Mouse (Mus musculus) frontal cortex, postnatal 14 days (tissue): ENCODE measurements around the gene Aco2.
A peak's percentile ranks its signal among the peaks of the same experiment; 100 is the strongest.

Source experiments
- DNase-seq, 2 experiments: peaks; one replicate each; pipeline ENCODE4 v3.0.0; 2022; ENCODE audit warnings: low spot score in 2 of 2

The Aco2 gene

DNA sequence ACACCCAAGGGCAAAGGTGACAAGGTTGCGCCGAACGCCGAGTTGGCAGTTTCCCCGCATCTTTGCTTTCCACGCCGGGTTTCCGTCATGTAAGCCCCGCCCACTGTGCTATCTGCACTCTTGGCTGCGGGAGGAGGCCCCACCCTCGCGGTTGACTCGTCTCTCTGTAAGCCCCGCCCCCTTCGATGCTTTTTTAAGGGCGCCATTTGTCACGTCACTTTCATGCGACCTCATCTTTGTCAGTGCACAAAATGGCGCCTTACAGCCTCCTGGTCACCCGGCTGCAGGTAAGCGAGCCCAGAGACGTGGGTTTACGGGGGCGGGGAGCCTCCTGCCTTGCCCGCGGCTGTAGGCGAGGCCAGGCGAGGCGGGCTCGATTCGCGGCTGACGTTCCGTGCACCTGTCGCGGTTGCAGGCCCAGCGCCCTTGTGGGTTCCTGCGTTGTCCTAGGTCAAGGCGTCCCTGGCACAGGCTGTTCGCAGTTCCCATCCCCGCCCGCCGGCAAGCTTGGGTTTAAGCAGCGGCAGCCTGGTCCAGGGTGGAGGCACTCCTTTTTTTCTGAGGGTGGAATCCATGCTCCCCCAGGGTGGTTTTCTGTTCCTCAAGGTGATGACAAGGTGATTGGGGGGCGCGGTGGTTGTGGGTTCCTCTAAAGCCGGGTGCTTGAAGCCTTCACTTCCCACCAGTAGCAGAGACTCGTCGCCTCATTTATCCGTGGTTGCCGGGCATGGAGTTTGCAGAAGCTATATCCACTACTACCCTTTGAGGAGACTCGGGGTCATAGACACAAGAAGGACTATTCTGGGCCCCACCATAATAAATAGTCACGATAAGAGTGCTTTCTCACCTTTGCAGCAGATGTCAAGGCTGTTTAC, at the start of gene Aco2:
Gene Aco2, plus strand, starts transcription at position 48 of the 875 bp plus-strand sequence.
- DNase-seq, result peak; percentile 99 to 100

DNA sequence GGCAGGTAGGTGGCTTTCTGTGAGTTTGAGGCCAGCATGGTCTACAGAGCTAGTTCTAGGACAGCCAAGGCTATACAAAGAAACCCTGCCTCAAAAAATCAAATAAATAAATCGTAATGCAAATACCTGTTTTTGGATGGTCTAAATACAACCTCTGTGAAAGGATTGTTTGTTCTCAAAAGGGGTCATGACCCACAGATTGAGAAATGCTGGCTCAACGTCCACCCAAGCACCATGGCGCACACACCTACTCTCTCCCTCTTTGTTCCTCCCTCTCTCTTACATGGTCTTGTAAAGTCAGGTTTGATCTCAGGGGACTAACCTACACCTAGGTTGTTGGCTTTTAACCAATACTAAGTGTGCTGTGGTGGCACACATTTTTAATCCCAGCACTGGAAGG, 49.5 kb upstream of the Aco2 start:
- DNase-seq, result no peak

DNA sequence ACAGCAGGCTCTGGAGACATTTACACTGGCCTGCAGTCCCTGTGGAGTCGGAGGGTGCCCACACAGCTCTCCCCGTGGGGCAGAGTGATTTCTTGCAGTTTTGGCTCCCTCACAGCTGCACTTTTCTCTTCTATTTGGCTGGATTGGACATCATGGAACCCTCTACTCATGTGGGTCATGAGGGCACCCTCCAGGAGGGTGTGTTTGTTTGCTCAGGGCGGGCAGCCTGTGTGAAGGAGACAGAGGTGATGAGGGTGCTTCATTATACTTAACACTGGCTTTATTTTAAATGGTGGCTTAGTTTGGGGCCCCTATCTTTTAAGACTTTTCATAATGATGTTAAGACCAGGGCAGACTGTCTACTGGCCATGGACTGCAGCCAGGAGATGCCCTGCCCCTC, 47.3 kb upstream of the Aco2 start:
- no peak for DNase-seq

DNA sequence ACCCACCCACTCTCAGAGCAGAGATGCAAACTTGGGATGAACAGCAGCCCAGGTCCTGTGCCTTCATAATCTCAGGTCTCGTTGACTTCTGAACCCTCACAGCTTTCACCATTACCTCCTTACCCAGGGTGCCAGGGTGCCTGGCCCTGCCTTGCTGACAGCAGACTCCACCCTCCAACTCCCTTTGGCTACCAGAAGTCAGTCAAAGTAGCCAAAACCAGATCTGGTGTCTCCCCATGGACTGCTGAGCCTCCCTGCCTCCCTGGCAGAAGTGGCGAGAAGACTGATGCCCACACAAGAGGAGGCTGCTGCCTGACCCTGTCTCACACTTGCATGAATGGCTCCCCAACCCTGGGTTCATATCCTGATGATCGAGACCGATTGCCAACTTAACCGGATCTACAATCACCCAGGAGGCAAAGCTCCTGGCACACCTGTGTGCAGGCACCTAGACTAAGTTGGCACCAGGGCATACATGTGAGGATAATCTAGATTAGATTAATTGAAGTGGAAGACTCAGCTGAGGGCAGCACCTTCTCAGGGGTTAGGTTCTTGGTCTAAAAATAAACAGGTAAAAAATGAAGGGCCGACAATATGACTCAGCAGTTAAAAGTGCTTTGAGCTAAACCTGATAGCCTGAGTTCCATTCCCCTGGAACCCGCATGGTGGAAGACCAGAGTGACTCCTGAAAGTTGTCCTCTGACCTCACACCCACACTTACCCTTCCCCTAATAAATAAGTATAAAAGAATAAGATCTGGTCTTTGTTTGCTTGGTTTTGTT, 43.5 kb upstream of the Aco2 start:
- no peak for DNase-seq

DNA sequence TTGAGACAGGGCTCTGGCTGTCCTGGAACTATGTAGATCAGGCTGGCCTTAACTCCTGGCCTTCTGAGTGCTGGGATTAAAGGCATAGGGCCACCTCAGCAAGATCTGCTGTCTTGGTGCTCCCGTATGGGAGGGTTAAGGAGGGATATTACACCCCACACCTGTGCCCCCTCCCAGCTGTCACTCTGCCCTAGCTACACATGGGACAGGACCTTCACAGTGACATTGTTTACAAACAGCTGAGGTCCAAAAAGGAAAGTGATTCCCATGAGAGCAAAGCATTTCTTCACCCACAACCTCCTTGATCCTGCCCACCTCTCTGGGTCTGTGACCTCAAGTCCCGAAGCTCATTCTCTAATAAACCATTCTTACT, 42.9 kb upstream of the Aco2 start:
- no peak for DNase-seq

DNA sequence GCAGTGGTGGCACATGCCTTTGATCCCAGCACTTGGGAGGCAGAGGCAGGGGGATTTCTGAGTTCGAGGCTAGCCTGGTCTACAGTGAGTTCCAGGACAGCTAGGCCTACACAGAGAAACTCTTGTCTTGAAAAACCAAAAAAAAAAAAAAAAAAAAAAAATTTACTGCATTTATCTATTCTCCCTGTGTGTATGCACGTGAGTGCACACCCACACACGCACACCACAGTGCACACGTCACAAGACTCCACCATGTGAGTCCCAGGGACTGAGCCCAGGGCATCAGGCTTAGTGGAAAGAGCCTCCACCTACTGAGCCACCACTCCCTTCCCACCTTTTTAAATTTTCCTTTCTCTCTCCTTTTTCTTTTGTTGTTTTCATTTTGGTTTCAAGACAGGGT, 41.6 kb upstream of the Aco2 start:
- DNase-seq, result no peak

DNA sequence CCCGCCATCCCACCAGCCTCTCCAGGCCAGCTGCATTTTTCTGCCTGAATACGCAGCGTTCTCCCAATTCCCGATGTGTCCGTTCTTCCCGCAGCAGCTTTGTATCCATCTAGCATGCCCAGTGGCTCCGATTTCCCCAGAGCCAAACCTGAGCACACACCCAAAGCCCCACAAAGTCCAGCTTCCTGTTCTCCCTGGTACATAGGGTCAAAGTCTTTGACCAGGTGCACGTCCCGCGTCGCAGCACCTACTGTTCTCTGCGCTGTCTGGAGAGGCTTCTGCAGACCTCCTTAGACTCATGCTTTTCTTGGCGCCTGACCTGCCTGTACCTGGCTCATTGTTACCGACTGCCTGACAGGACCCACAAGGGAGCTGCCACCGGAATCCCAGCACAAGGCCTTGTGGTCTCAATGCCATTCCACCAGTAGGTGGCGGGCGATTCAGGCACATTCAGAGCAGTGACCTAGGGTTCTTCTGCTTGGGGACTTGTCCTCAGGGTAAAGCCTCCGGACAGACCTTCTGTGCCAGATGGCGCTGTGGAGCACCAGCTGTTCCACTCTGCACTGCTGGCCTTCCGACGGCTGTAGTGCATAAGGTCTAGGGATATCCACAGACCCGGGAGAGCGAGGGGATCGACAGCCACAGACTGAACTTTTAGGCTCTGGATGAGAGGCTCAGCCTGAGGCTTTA, 40.8 kb upstream of the Aco2 start:
- peak; percentile 76 to 79 for DNase-seq

DNA sequence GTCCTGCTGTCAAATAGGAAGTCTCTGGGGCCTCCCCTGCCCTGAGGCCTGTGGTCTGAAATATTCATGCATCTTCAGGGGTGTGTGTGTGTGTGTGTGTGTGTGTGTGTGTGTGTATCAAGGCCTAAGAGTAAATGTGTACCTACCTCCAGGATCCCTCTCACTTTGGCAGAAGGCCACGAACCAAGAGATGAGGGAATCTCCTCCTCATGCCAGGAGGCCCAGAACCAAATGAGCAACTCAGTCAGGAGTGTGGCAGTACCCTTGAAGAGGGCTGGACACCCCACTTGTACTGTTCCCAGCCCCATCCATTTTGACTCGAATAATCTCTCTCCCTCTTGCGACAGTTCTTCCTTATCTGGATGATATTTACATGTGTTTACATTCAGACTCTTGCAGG, 39.9 kb upstream of the Aco2 start:
- no peak for DNase-seq

DNA sequence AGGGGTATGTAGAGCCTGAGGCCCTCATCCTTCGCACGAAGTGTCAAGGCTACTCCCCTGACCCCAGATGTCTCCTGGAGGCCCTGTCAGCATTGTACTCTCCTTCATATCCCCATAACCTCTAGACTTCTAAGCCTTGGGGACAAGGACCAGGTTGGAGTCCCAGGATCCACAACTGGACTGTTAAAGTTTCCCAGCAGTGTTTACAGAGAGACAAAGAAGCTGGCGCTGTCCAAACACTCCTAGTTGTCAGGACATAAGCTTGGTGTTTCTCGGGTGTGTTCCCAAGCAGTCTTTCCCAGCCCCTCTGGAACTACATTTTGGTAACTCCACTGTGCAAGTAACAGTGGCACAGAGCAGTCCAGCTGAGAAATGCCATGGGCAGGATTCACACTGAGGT, 38.6 kb upstream of the Aco2 start:
- no peak for DNase-seq

DNA sequence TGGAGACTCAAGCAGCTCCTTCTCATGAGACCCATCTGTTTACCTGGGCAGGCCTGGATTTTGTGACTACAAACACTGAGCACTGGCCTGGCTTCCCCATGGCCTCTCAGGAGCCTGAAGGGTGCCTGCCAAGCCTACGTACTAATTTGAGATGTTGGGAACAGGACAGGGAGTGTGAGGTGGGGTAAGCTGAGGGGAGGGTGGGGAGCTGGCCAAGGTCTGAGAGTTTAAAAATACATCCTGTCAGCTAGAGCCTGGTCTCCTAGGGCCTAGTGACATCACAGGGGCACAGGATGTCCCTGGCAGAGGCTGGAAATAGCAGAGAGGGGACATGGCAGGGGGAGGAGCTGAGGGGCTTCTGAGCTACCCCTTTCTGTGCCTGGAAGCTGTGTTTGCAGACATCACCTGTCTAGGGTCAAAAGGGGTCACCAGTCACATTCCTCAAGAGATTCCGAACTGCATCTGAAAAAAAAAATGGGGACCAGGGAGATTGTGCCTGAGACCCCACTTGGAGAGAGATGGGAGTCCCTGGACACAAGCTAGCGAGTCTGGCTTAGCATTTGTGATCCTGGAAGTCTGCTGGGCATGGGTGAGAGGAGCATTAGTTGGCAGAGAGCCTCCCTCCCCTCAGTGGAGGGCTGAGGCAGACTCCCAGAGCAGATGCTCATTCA, 37.8 kb upstream of the Aco2 start:
- no peak for DNase-seq

DNA sequence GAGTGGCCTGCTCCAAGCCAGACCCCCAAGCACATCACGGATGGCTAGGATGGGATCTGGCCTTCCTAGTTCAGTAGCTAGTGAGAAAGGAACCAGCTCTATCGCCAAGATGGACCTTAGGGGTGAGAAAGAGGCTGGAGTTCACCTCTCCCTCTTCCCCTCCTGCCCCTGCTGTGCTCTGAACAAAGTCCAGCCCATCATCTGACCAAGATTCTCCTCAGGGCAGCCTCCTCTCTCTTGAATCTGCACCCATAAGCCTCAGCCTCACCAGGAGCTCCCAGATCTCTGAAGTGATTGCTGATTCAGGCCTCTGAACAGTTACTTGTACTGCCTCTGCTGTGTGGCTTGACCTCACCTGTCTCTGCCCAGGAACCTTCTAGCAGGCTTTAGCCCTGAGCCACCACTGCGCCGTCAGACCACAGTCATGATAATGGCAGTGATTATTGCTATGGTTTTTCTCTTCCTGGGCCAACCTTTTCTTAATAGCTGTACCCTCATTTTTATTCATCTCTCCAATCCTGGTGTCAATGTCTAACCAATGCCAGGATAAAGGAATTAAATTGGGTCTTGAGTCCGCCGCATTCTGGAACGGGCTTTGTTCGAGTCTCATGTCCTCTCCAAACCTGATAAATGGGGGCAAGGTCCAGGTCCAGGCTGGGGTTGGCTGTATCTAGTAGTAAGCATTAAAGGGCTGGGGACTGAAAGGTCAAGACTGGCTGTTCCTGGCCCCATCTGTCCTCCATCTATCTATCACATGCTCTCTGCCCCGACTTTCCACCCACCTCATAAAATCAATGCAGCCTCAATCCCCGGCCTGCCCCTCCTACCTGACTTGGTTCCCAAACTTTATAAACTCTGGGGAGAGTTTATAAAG, 36.9 kb upstream of the Aco2 start:
- no peak for DNase-seq

DNA sequence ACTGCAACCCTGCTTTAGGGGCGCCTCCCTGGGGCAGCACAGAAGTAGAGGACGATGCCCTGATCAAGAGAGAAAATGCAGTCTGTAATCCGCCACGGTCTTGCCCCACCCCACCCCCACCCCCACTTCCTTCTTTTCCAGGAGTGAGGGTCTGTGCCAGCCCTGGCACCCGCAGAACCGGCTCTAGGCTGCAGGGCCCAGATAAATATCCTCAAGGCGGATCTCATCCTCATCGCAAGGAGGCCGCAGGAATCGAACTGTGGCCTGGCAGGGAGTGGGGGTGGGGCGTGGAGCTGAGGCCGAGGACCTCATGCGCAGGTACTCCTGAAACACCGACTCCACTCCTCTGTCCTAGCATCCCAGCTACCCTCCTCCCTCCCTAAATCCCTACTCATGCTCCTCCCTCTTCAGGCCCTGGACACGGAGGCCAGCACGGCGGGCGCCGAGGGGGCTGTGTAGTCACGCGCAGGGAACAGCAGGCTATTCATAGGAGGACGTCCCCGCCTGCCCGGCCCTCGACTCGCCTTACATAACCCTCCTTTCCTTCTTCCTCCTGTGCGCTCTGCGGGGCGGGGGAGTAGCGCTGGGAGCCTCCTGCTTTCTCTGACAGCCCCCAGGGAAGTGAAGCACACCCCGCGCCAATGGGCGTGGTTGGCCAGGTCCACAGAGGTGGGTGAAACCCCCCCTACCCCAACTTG, 35.8 kb upstream of the Aco2 start:
- DNase-seq, result peak; percentile 82 to 85

DNA sequence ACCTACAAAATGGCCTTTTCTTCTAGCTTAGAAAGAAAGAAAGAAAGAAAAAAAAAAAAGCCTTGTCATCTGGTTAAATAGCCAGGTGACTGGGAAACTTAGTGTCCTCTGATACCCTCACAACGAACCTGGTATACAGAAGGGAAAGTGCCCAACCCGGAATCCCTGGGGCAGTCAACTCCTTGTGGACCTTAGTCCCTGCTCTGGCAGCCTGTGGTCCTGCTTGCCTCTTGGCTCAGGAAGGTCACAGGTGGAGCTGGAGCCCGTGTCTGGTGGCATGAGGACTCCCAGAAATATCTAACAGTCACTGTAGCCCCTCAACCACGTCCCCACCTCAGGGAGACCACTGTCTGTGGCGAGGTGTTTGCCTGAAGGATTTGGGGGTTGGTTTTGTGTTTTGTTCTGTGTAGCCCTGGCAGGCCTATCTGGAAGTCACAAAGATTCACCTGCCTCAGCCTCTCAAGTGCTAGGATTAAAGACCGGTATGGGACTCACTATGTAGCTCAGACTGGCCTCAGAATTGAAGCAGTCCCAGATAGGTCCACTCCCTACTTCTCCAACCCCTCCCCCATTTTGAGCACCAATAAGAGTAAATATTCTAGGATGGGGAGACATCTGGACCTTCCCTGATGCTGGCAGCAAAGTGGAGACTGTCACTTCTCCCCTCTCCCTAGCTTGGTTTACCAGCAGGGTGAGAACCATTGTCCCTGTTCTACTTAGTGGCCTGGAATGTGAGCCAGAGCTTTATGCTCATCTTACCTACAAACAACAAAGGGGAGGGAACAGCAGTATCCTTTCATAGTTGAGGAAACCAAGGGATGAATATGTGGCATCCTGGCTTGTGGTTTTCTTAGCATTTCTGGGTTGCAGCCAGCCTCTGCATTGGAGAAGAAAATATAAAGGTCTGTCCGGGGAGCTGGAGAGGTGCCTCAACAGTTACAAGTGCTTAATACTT, 34.9 kb upstream of the Aco2 start:
- no peak for DNase-seq

DNA sequence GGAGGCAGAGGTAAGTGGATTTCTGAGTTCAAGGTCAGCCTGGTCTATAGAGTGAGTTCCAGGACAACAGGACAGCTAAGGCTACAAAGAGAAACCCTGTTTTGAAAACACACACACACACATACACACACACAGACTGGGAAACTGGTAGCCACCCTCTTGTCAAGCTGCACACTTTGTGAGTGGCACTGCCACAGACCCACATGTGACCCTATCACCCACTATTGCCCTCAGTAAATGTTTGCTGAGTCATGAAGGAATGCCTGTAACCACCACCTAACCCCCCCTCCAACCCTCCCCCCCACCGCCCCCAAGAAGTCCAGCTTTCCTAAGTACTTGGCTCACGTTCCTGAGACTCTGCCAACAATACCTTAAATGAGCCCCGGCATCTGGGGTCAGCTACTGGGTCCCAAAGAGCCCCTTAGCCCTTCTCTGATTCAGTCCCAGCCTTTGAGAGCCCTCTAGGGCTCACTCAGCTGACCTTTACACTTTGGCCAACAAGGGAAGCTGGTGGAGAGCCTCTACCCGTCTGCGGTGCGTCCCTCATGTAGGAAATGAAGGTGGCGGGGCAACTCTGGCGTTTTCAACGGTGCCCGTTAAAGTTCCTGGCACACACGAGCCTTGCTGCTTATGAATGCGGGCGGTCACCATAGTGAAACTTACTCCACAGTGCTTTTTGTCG, 33.4 kb upstream of the Aco2 start:
- DNase-seq, result no peak

DNA sequence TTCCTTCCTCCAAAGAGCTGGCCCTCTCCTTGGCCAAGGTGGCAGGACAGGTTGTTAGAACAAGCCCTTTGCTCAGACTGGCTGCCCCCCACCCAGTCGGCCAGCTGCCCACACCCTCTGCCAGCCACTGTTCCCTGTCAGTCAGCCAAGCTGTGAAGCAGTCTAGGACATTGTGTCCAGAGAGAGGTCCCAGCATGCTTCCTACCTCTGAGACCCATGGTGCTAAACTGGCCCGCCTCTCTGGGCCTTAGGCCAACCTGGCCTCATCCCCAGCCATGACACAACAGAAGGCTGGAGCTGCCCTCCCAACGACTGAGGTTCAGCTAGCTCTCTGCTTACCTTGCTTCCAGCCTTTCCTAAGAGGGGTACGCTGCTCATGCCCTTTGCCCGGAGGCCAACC, 32.5 kb upstream of the Aco2 start:
- peak; percentile 49 to 67 for DNase-seq

DNA sequence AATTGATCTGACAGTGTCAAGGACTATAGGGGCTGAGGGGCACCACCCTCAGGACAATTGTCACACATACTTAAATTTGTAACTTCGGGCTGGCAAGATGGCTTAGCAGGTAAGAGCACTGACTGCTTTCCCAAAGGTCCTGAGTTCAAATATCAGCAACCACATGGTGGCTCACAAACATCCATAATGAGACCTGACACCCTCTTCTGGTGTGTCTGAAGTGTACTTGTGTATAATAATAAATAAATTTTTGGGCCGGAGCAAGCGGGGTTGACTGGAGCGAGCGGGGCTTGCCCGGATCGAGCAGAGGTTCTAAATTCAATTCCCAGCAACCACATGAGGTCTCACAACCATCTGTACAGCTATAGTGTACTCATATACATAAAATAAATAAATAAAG, 31.8 kb upstream of the Aco2 start:
- no peak for DNase-seq

DNA sequence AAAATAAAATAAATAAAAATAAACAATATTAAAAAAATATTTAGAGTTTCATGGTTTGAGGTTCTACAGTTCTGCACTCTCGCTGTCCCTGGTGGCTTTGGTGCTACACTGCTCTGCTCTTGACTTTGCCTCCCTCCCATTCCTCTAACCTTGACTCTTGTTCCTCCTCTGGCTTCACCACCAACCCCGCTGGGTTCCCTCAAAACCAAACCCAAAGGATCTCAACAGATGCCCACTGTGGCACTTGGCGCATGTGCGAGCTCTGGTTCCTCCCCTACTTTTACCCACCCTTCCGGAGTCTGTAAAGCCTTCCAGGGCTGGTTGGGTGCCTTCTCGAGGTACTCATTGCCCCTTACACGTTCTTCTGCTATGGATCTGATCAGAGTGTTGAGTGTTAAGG, 29.8 kb upstream of the Aco2 start:
- no peak for DNase-seq

DNA sequence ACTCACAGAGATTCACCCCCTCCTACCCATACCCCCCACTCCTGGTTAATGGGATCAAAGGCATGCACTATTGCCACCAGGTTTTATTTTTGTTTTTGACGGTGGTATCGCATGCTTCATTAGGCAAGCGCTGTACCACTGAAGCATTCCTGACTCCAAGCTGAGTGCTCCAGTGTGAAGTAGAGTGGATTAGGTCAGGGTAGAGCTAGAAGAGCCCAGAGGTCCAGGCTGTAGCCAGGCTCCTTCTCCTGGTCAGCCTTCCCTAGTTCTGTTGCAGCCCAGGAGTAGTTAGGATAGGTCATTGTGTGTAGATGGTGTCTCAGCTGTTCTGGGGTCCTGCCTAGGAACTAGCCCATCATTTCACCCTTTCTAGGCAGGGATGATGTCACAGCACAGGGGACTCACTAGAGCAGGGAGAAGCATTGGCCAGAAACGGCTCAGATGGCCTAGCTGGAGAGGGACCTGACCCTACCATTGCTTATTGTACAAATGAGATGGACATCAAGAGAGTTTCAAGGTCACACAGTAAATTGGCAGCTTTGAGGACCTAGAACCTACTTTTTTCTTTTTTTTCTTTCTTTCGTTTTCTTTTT, 27.0 kb upstream of the Aco2 start:
- DNase-seq, result no peak
